In the genomic region with DNA sequence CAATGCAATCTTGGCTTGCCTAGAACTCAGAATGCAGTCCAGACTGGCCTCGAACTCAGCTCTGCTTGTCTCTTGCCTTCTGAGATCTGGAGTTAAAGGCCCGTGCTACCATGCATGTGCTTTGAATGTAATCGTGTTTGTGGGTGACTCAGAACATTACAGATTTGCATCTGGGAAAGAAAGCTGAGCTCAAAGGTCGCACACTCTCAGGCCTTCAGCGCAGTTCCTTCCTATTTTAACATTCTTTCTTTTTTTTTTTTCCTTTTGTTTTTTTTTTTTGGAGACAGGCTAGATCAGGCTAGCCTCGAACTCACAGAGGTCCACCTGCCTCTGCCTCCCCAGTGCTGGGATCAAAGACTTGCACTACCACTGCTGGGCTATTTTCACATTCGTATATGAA, we compare ENCODE assay signal across 21 mouse cellular contexts. TPM values are rescaled to one million over a fixed set of nuclear protein-coding genes. Genes with fewer than 3 reads are reported as not detected.
DNase-seq lines count a peak whose midpoint lies in the region; ATAC-seq and TF ChIP-seq lines count a peak whose summit lies in the region.
"Had no signal": no experiment of that assay in that cellular context is flagged by ENCODE, and none has a peak within 500 bp of the region (broad histone marks: within the 10 kb centered on the region; RNA-seq: fewer than 3 reads in every experiment).

No protein-coding gene starts in this region.

- no peak for TF ChIP-seq CTCF in CH12.LX (conservative IDR thresholded peaks at IDR 0.05 in 1 of 2, IDR thresholded peaks at IDR 0.05 in 1 of 2; ENCODE audit: low read depth in 2 of 2, low read length in 2 of 2)
- TF ChIP-seq CTCF in bone marrow macrophage, adult 2 months (IDR thresholded peaks at IDR 0.05; ENCODE audit: low read depth, low read length), result no peak
- no peak for TF ChIP-seq CTCF in layer of hippocampus, adult 2 months (conservative IDR thresholded peaks at IDR 0.05)

- H3K9ac ChIP-seq in forebrain, embryonic 15.5 days (replicated peaks), result 0 out of 2 replicates have a peak overlapping the region, but pooled peaks have one; percentile 91
- no peak overlapping the region for H3K9ac ChIP-seq in forebrain, embryonic 13.5 days
- H3K9ac ChIP-seq in CH12.LX (ENCODE audit: insufficient read depth, low read depth), result no peak overlapping the region
- H3K9ac ChIP-seq in hindbrain, embryonic 14.5 days, result no peak overlapping the region

- H3K9me3 ChIP-seq in forebrain, embryonic 15.5 days, result no peaks in the 10 kb centered on the region
- no peaks in the 10 kb centered on the region for H3K9me3 ChIP-seq in forebrain, embryonic 13.5 days (replicated peaks)
- peaks cover 7% of the 10 kb centered on the region for H3K9me3 ChIP-seq in CH12.LX (replicated peaks; ENCODE audit: low read length)
- H3K9me3 ChIP-seq in hindbrain, embryonic 14.5 days (ENCODE audit: control insufficient read depth, low read length), result no peaks in the 10 kb centered on the region
- H3K9me3 ChIP-seq: heart, embryonic 15.5 days; hindbrain, embryonic 13.5 days had no signal

- in situ Hi-C loops in CH12.LX (cut with MboI; ENCODE audit: low pct_ligation_motif_present, low pct_unique_long_range_greater_than_20kb, low sequenced_read_pairs), result no loop called here

- dilution Hi-C loops in CH12.LX (cut with MboI; ENCODE audit: extremely low pct_ligation_motif_present, extremely low pct_unique_long_range_greater_than_20kb, low sequenced_read_pairs), result no loop called here

- peaks cover 37% of the 10 kb centered on the region for H3K4me1 ChIP-seq in forebrain, embryonic 15.5 days
- peaks cover 34% of the 10 kb centered on the region for H3K4me1 ChIP-seq in forebrain, embryonic 13.5 days
- H3K4me1 ChIP-seq in CH12.LX (ENCODE audit: control insufficient read depth in 1 of 2, insufficient read depth in 2 of 2), result peaks cover 0 to 14% of the 10 kb centered on the region in 2 experiments; a peak in 3 of 4 replicates
- H3K4me1 ChIP-seq in bone marrow macrophage, adult 2 months (ENCODE audit: control insufficient read depth, insufficient read depth, low read length), result peaks cover 27% of the 10 kb centered on the region
- H3K4me1 ChIP-seq in hindbrain, embryonic 14.5 days (replicated peaks; ENCODE audit: control insufficient read depth, insufficient read depth, low read length), result peaks cover 23% of the 10 kb centered on the region

- TF ChIP-seq RAD21 in CH12.LX (IDR thresholded peaks at IDR 0.05; ENCODE audit: low read depth, low read length), result no peak

- no peaks in the 10 kb centered on the region for H3K36me3 ChIP-seq in forebrain, embryonic 15.5 days
- 0 out of 2 replicates have a peak, but pooled peaks cover 2% of the 10 kb centered on the region for H3K36me3 ChIP-seq in forebrain, embryonic 13.5 days (ENCODE audit: poor library complexity, severe bottlenecking)
- no peaks in the 10 kb centered on the region for H3K36me3 ChIP-seq in CH12.LX (replicated peaks in 1 of 2; ENCODE audit: control insufficient read depth in 1 of 2, insufficient read depth in 1 of 2, low read length in 1 of 2)
- H3K36me3 ChIP-seq in hindbrain, embryonic 14.5 days (replicated peaks; ENCODE audit: control insufficient read depth, insufficient read depth), result no peaks in the 10 kb centered on the region
- H3K36me3 ChIP-seq: heart, embryonic 15.5 days; hindbrain, embryonic 13.5 days had no signal

- DNase-seq in CH12.LX (ENCODE audit: extremely low read depth), result no peak
- no peak for DNase-seq in hindbrain, embryonic 14.5 days (ENCODE audit: low spot score)
- DNase-seq in layer of hippocampus, adult 2 months (ENCODE audit: low spot score in 2 of 2), result no peak
- DNase-seq: adrenal gland, adult 2 months; adrenal gland, postnatal 14 days; B cell, adult 2 months; cerebellum, postnatal 10 days; gastrocnemius, postnatal 25 days; heart, adult 18-20 months; heart, postnatal 10 days; heart, postnatal 36 days; kidney, adult 2 months had no signal

- no peak for ATAC-seq in forebrain, embryonic 15.5 days (replicated peaks)
- no peak for ATAC-seq in forebrain, embryonic 13.5 days
- no peak for ATAC-seq in hindbrain, embryonic 14.5 days (ENCODE audit: low FRiP score)
- ATAC-seq: CD4-positive, CD25-positive, alpha-beta regulatory T cell, adult 4 months; hindbrain, postnatal 0 days; inflammation-experienced regulatory T-cells, adult 6 months had no signal

- WGBS in forebrain, embryonic 15.5 days, result 84% methylated on average over 7 of the region's 7 CpGs
- WGBS in forebrain, embryonic 13.5 days, result 84% methylated on average over 7 of the region's 7 CpGs
- 81% methylated on average over 7 of the region's 7 CpGs for WGBS in hindbrain, embryonic 14.5 days

- no peak overlapping the region for H3K27ac ChIP-seq in forebrain, embryonic 15.5 days (replicated peaks)
- H3K27ac ChIP-seq in forebrain, embryonic 13.5 days, result no peak overlapping the region
- H3K27ac ChIP-seq in CH12.LX (ENCODE audit: insufficient read depth, low read depth), result no peak overlapping the region
- H3K27ac ChIP-seq in bone marrow macrophage, adult 2 months (ENCODE audit: insufficient read depth, low read depth, low read length), result peak overlapping the region; percentile 2; the same call in 1 of the 2 replicates
- no peak overlapping the region for H3K27ac ChIP-seq in hindbrain, embryonic 14.5 days
- no peak overlapping the region for H3K27ac ChIP-seq in layer of hippocampus, adult 2 months

- no peak for TF ChIP-seq POLR2A in CH12.LX (IDR thresholded peaks at IDR 0.05; ENCODE audit: low read depth, low read length)
- TF ChIP-seq POLR2A in bone marrow macrophage, adult 2 months (IDR thresholded peaks at IDR 0.05; ENCODE audit: borderline replicate concordance, low read depth, low read length), result no peak

- H3K27me3 ChIP-seq in forebrain, embryonic 15.5 days, result no peaks in the 10 kb centered on the region
- H3K27me3 ChIP-seq in forebrain, embryonic 13.5 days, result no peaks in the 10 kb centered on the region
- H3K27me3 ChIP-seq in CH12.LX (replicated peaks), result peaks cover 8% of the 10 kb centered on the region
- H3K27me3 ChIP-seq in hindbrain, embryonic 14.5 days (ENCODE audit: control insufficient read depth, insufficient read depth, low read length), result no peaks in the 10 kb centered on the region
- H3K27me3 ChIP-seq: heart, embryonic 12.5 days; heart, embryonic 15.5 days; hindbrain, embryonic 13.5 days had no signal

- no peak for TF ChIP-seq EP300 in CH12.LX (IDR thresholded peaks at IDR 0.05; ENCODE audit: low read length)

- no peaks in the 10 kb centered on the region for H3K79me2 ChIP-seq in CH12.LX (replicated peaks; ENCODE audit: control insufficient read depth, extremely low read depth, insufficient read depth, poor library complexity, severe bottlenecking)

- H3K4me2 ChIP-seq in forebrain, embryonic 15.5 days (replicated peaks), result no peak overlapping the region
- no peak overlapping the region for H3K4me2 ChIP-seq in forebrain, embryonic 13.5 days
- no peak overlapping the region for H3K4me2 ChIP-seq in CH12.LX (ENCODE audit: insufficient read depth, low read depth, poor library complexity, severe bottlenecking)
- H3K4me2 ChIP-seq in hindbrain, embryonic 14.5 days (replicated peaks), result no peak overlapping the region

- no peak overlapping the region for H3K4me3 ChIP-seq in forebrain, embryonic 15.5 days
- no peak overlapping the region for H3K4me3 ChIP-seq in forebrain, embryonic 13.5 days
- H3K4me3 ChIP-seq in CH12.LX (replicated peaks in 1 of 3; ENCODE audit: low read depth in 2 of 3, low read length in 2 of 3, poor library complexity in 1 of 3), result no peak overlapping the region
- no peak overlapping the region for H3K4me3 ChIP-seq in bone marrow macrophage, adult 2 months (ENCODE audit: insufficient read depth, low read length)
- H3K4me3 ChIP-seq in hindbrain, embryonic 14.5 days (replicated peaks; ENCODE audit: low read length), result no peak overlapping the region
- H3K4me3 ChIP-seq in layer of hippocampus, adult 2 months, result no peak overlapping the region

TF ChIP-seq in CH12.LX, 34 proteins besides CTCF, POLR2A, EP300 and RAD21 (continues in another document):
- TF ChIP-seq MEF2A (IDR thresholded peaks at IDR 0.05; ENCODE audit: borderline replicate concordance, low read depth, low read length) (no peak), USF1 (IDR thresholded peaks at IDR 0.05; ENCODE audit: low read depth, low read length) (no peak), MAZ (IDR thresholded peaks at IDR 0.05; ENCODE audit: low read depth, low read length) (no peak), MAFK (IDR thresholded peaks at IDR 0.05; ENCODE audit: insufficient replicate concordance, low read length) (no peak), JUN (IDR thresholded peaks at IDR 0.05; ENCODE audit: insufficient read depth, low read depth, low read length) (no peak), BHLHE40 (IDR thresholded peaks at IDR 0.05; ENCODE audit: low read depth, low read length) (peak; percentile 90), TBP (conservative IDR thresholded peaks at IDR 0.05; ENCODE audit: low read depth, low read length) (0 out of 2 replicates have a peak, but pooled peaks have one; percentile 32), NRF1 (IDR thresholded peaks at IDR 0.05; ENCODE audit: low read depth, low read length) (no peak), GABPA (IDR thresholded peaks at IDR 0.05; ENCODE audit: insufficient replicate concordance, low read depth, low read length) (no peak), MXI1 (IDR thresholded peaks at IDR 0.05; ENCODE audit: low read depth, low read length) (no peak), JUND (conservative IDR thresholded peaks at IDR 0.05; ENCODE audit: low read depth, low read length) (no peak)

RNA-seq across cellular contexts. Expression of a gene that starts 1.2 kb away (rescaled TPM):
- polyA plus RNA-seq in forebrain, embryonic 15.5 days (2015; fragmentation: Nextera tagmentation; extraction: Ambion mirVana), result 78.2 and 78.5 TPM in 2 replicates
- 70.9 and 72.2 TPM in 2 replicates for polyA plus RNA-seq in forebrain, embryonic 13.5 days (2015; fragmentation: Nextera tagmentation; extraction: Ambion mirVana)
- total RNA-seq in CH12.LX (2012; rRNA removed) (not detected in 2 replicates), CH12.LX (2014; rRNA removed) (not detected in 2 replicates)
- 0.18 TPM in 1 of 2 replicates, not detected in the other for polyA plus RNA-seq in CH12.LX (2012; ENCODE audit: insufficient read length, low read depth)
- polyA plus RNA-seq in bone marrow macrophage, adult 2 months (2012; ENCODE audit: insufficient read depth, insufficient read length, missing spikeins), result 1.2 and 1.7 TPM in 2 replicates
- polyA plus RNA-seq in hindbrain, embryonic 14.5 days (2014; fragmentation: Nextera tagmentation; extraction: Ambion mirVana), result 79.1 and 82.7 TPM in 2 replicates
- total RNA-seq in layer of hippocampus, adult 2 months (2021), result 10 to 100 TPM; 41.8 to 48.0 TPM

RNA-seq across cellular contexts. Expression of a gene that starts 55.4 kb away (rescaled TPM):
- 8.2 and 8.3 TPM in 2 replicates for polyA plus RNA-seq in forebrain, embryonic 15.5 days (2015; fragmentation: Nextera tagmentation; extraction: Ambion mirVana)
- polyA plus RNA-seq in forebrain, embryonic 13.5 days (2015; fragmentation: Nextera tagmentation; extraction: Ambion mirVana), result 6.4 and 7.4 TPM in 2 replicates
- 4.4 and 5.0 TPM in 2 replicates for total RNA-seq in CH12.LX (2012; rRNA removed)
- 4.2 and 5.4 TPM in 2 replicates for total RNA-seq in CH12.LX (2014; rRNA removed)
- 5.2 and 6.2 TPM in 2 replicates for polyA plus RNA-seq in CH12.LX (2012; ENCODE audit: insufficient read length, low read depth)
- 3.7 and 5.9 TPM in 2 replicates for polyA plus RNA-seq in bone marrow macrophage, adult 2 months (2012; ENCODE audit: insufficient read depth, insufficient read length, missing spikeins)
- 5.0 TPM in 2 replicates for polyA plus RNA-seq in hindbrain, embryonic 14.5 days (2014; fragmentation: Nextera tagmentation; extraction: Ambion mirVana)
- total RNA-seq in layer of hippocampus, adult 2 months (2021), result 10 to 100 TPM; 62.3 to 62.7 TPM

Comparison
In these comparisons a context has a peak if more than half of its experiments do, and no peak if none do; other contexts are left out.
1. RNA of a gene that starts 1.2 kb away (polyA plus RNA-seq): 79.1 to 82.7 TPM in hindbrain, embryonic 14.5 days, 78.2 to 78.5 TPM in forebrain, embryonic 15.5 days and 70.9 to 72.2 TPM in forebrain, embryonic 13.5 days; 1.2 to 1.7 TPM in bone marrow macrophage, adult 2 months and 0.18 TPM in CH12.LX; every median in the first group is over 10 times any median in the second.